Comparison of ENCODE assay signal across 12 mouse cellular contexts in genomic region chr6:119437894-119438761, GRCm38 (mm10). TPM values are rescaled to one million over a fixed set of nuclear protein-coding genes. Genes with fewer than 3 reads are reported as not detected.
A peak's percentile ranks its signal among the peaks of the same experiment; 100 is the strongest.
DNase-seq lines count a peak whose midpoint lies in the region; ATAC-seq lines count a peak whose summit lies in the region.
"Had no signal": no experiment of that assay in that cellular context is flagged by ENCODE, and none has a peak within 500 bp of the region (broad histone marks: within the 10 kb centered on the region; RNA-seq: fewer than 3 reads in every experiment).

No protein-coding gene starts in this region.

- no peaks in the 10 kb centered on the region for H3K36me3 ChIP-seq in intestine, embryonic 16.5 days (ENCODE audit: control insufficient read depth, insufficient read depth, low read length)
- H3K36me3 ChIP-seq in intestine, embryonic 15.5 days: no peaks in the 10 kb centered on the region
- peaks cover 16% of the 10 kb centered on the region; the same call in 1 of the 2 replicates for H3K36me3 ChIP-seq in embryonic facial prominence, embryonic 12.5 days
- H3K36me3 ChIP-seq in hindbrain, embryonic 12.5 days: peaks cover 3% of the 10 kb centered on the region; the same call in 1 of the 2 replicates
- no peaks in the 10 kb centered on the region for H3K36me3 ChIP-seq in neural tube, embryonic 12.5 days
- H3K36me3 ChIP-seq: liver, embryonic 13.5 days had no signal

- H3K9ac ChIP-seq in intestine, embryonic 16.5 days (ENCODE audit: low read depth, low read length): no peak overlapping the region
- no peak overlapping the region for H3K9ac ChIP-seq in intestine, embryonic 15.5 days
- H3K9ac ChIP-seq in embryonic facial prominence, embryonic 12.5 days: no peak overlapping the region
- no peak overlapping the region for H3K9ac ChIP-seq in hindbrain, embryonic 12.5 days
- no peak overlapping the region; the same call in 1 of the 2 replicates for H3K9ac ChIP-seq in neural tube, embryonic 12.5 days
- H3K9ac ChIP-seq: liver, embryonic 13.5 days had no signal

- no peaks in the 10 kb centered on the region for H3K27me3 ChIP-seq in intestine, embryonic 16.5 days (replicated peaks; ENCODE audit: control insufficient read depth, insufficient read depth, low read length)
- no peaks in the 10 kb centered on the region for H3K27me3 ChIP-seq in intestine, embryonic 15.5 days (replicated peaks)
- H3K27me3 ChIP-seq in embryonic facial prominence, embryonic 12.5 days: no peaks in the 10 kb centered on the region
- H3K27me3 ChIP-seq in hindbrain, embryonic 12.5 days: no peaks in the 10 kb centered on the region
- H3K27me3 ChIP-seq in neural tube, embryonic 12.5 days (replicated peaks): no peaks in the 10 kb centered on the region
- H3K27me3 ChIP-seq: liver, embryonic 13.5 days had no signal

- H3K27ac ChIP-seq in intestine, embryonic 16.5 days (ENCODE audit: low read length): no peak overlapping the region
- H3K27ac ChIP-seq in intestine, embryonic 15.5 days: no peak overlapping the region
- H3K27ac ChIP-seq in embryonic facial prominence, embryonic 12.5 days: no peak overlapping the region
- no peak overlapping the region for H3K27ac ChIP-seq in hindbrain, embryonic 12.5 days
- H3K27ac ChIP-seq in neural tube, embryonic 12.5 days: no peak overlapping the region
- H3K27ac ChIP-seq: layer of hippocampus, adult 2 months; liver, embryonic 13.5 days had no signal

- no peak for DNase-seq in gastrocnemius, adult 18-20 months (ENCODE audit: low spot score)
- DNase-seq in layer of hippocampus, adult 9-11 months: no peak
- no peak for DNase-seq in lung, postnatal 14 days
- DNase-seq: adrenal gland, adult 8-10 months; cerebellum, adult 9-11 months; liver, embryonic 13.5 days had no signal

- H3K4me2 ChIP-seq in intestine, embryonic 16.5 days (ENCODE audit: low read depth, low read length): no peak overlapping the region
- no peak overlapping the region for H3K4me2 ChIP-seq in intestine, embryonic 15.5 days (replicated peaks)
- no peak overlapping the region for H3K4me2 ChIP-seq in embryonic facial prominence, embryonic 12.5 days (replicated peaks)
- H3K4me2 ChIP-seq in hindbrain, embryonic 12.5 days (replicated peaks): no peak overlapping the region
- H3K4me2 ChIP-seq in neural tube, embryonic 12.5 days (replicated peaks): no peak overlapping the region
- H3K4me2 ChIP-seq: liver, embryonic 13.5 days had no signal

- H3K9me3 ChIP-seq in intestine, embryonic 16.5 days (ENCODE audit: control insufficient read depth, low read length): no peaks in the 10 kb centered on the region
- H3K9me3 ChIP-seq in intestine, embryonic 15.5 days: no peaks in the 10 kb centered on the region
- no peaks in the 10 kb centered on the region for H3K9me3 ChIP-seq in embryonic facial prominence, embryonic 12.5 days
- H3K9me3 ChIP-seq in hindbrain, embryonic 12.5 days (replicated peaks): no peaks in the 10 kb centered on the region
- no peaks in the 10 kb centered on the region for H3K9me3 ChIP-seq in neural tube, embryonic 12.5 days
- H3K9me3 ChIP-seq: liver, embryonic 13.5 days had no signal

- peaks cover 3% of the 10 kb centered on the region; the same call in 1 of the 2 replicates for H3K4me1 ChIP-seq in intestine, embryonic 16.5 days (ENCODE audit: control insufficient read depth, insufficient read depth, low read length)
- H3K4me1 ChIP-seq in intestine, embryonic 15.5 days (replicated peaks): no peaks in the 10 kb centered on the region
- H3K4me1 ChIP-seq in embryonic facial prominence, embryonic 12.5 days: no peaks in the 10 kb centered on the region
- peaks cover 11% of the 10 kb centered on the region for H3K4me1 ChIP-seq in hindbrain, embryonic 12.5 days
- H3K4me1 ChIP-seq in neural tube, embryonic 12.5 days: peaks cover 12% of the 10 kb centered on the region

- no peak overlapping the region for H3K4me3 ChIP-seq in intestine, embryonic 16.5 days (ENCODE audit: low read length)
- no peak overlapping the region for H3K4me3 ChIP-seq in intestine, embryonic 15.5 days (replicated peaks)
- H3K4me3 ChIP-seq in embryonic facial prominence, embryonic 12.5 days: no peak overlapping the region
- no peak overlapping the region for H3K4me3 ChIP-seq in hindbrain, embryonic 12.5 days
- H3K4me3 ChIP-seq in neural tube, embryonic 12.5 days: no peak overlapping the region
- H3K4me3 ChIP-seq: layer of hippocampus, adult 2 months; liver, embryonic 13.5 days had no signal

- ATAC-seq in intestine, embryonic 16.5 days: 0 out of 2 replicates have a peak, but pooled peaks have one; percentile 39
- ATAC-seq in intestine, embryonic 15.5 days: no peak; the same call in 1 of the 2 replicates
- peak; percentile 87; the same call in 1 of the 2 replicates for ATAC-seq in embryonic facial prominence, embryonic 12.5 days (ENCODE audit: insufficient number of reproducible peaks, insufficient read depth, low FRiP score, low TSS enrichment)
- ATAC-seq in hindbrain, embryonic 12.5 days (ENCODE audit: low FRiP score): peak; percentile 81; the same call in 1 of the 2 replicates
- ATAC-seq in neural tube, embryonic 12.5 days (ENCODE audit: low FRiP score, low read depth): peak; percentile 82

- 56% methylated on average over 8 of the region's 8 CpGs for WGBS in intestine, embryonic 16.5 days
- 59% methylated on average over 8 of the region's 8 CpGs for WGBS in intestine, embryonic 15.5 days
- 55% methylated on average over 8 of the region's 8 CpGs for WGBS in embryonic facial prominence, embryonic 12.5 days
- WGBS in hindbrain, embryonic 12.5 days: 40% methylated on average over 8 of the region's 8 CpGs
- WGBS in neural tube, embryonic 12.5 days: 27% methylated on average over 8 of the region's 8 CpGs

RNA-seq across cellular contexts. Expression of gene Adipor2, which starts 20.6 kb away (rescaled TPM):
- polyA plus RNA-seq in intestine, embryonic 16.5 days (2015; fragmentation: Nextera tagmentation; extraction: Ambion mirVana): 127 and 148 TPM in 2 replicates
- 101 and 111 TPM in 2 replicates for polyA plus RNA-seq in intestine, embryonic 15.5 days (2015; fragmentation: Nextera tagmentation; extraction: Ambion mirVana)
- polyA plus RNA-seq in embryonic facial prominence, embryonic 12.5 days (2016; fragmentation: Nextera tagmentation; extraction: Ambion mirVana): 28.4 and 30.2 TPM in 2 replicates
- 35.0 and 37.0 TPM in 2 replicates for polyA plus RNA-seq in hindbrain, embryonic 12.5 days (2016; fragmentation: Nextera tagmentation; extraction: Ambion mirVana)
- 31.0 and 31.7 TPM in 2 replicates for polyA plus RNA-seq in neural tube, embryonic 12.5 days (2016; fragmentation: Nextera tagmentation; extraction: Ambion mirVana)
- total RNA-seq in gastrocnemius, adult 18-20 months (2021): 10 to 100 TPM; 89.2 to 93.1 TPM

RNA-seq across cellular contexts. Expression of gene Fbxl14, which starts 41.3 kb away (rescaled TPM):
- polyA plus RNA-seq in intestine, embryonic 16.5 days (2015; fragmentation: Nextera tagmentation; extraction: Ambion mirVana): 3.7 and 4.1 TPM in 2 replicates
- polyA plus RNA-seq in intestine, embryonic 15.5 days (2015; fragmentation: Nextera tagmentation; extraction: Ambion mirVana): 4.6 and 4.7 TPM in 2 replicates
- polyA plus RNA-seq in embryonic facial prominence, embryonic 12.5 days (2016; fragmentation: Nextera tagmentation; extraction: Ambion mirVana): 4.1 and 4.4 TPM in 2 replicates
- 3.8 and 4.3 TPM in 2 replicates for polyA plus RNA-seq in hindbrain, embryonic 12.5 days (2016; fragmentation: Nextera tagmentation; extraction: Ambion mirVana)
- polyA plus RNA-seq in neural tube, embryonic 12.5 days (2016; fragmentation: Nextera tagmentation; extraction: Ambion mirVana): 4.7 and 4.9 TPM in 2 replicates
- total RNA-seq in gastrocnemius, adult 18-20 months (2021): 10 to 100 TPM; 10.4 to 11.5 TPM
